Mouse (Mus musculus): ENCODE measurements at regions not wholly inside any gene's neighbourhood (a gene's known extent, or its start where the extent isn't known, plus 50 kb on each side); places are given as distances from the start of the nearest gene placed in this dataset.

DNA sequence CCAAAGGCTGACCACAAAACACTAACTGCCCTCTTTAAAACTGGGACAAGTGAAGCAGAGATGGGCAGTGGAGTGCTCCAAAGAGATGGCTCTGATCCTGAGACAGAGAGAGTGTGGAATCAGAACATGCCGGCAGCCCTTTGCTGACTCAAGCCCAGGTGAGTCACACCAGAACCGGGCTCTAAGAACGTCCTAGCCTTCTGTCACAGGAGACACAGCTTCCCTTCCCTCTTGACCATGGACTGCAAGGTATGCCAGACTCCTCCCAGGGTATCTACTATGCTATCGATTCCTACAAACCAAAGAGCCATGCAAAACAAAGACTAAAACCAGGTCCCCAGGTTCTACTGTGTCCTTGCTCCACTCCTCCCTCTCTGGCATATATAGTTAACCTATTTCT lies 98.0 kb downstream of the Dhx15 start:
- H3K9me3 ChIP-seq (replicated peaks), result no peaks in the 10 kb centered on the region
- H3K9ac ChIP-seq, result no peak overlapping the region
- H3K36me3 ChIP-seq, result no peaks in the 10 kb centered on the region
- no peak overlapping the region for H3K4me2 ChIP-seq
- H3K4me1 ChIP-seq, result no peaks in the 10 kb centered on the region
- no peaks in the 10 kb centered on the region for H3K27me3 ChIP-seq (replicated peaks)
- no peak overlapping the region for H3K4me3 ChIP-seq
- 67% methylated on average over 4 of the region's 4 CpGs for WGBS (ENCODE audit: insufficient replicate concordance)
- H3K27ac ChIP-seq, result no peak overlapping the region
- ATAC-seq, result no peak

DNA sequence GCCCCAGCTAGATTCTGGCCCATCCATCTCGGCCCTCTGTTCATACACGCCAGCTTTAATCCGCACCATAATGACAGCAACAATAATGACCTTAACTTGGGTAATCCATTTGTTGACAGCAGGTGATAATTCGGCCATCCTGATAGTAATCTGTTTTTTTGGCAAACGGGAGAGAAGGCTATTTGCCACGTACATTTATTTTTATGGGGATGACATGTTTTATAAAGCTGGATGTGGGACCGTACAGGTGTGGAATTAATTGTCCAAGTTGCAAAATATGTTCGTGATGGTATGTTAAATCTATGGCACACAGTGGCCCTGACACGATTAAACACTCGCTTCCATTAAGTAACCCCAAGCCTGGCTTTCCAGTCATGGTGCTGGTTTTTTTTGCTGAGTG lies 102.2 kb downstream of the Dhx15 start:
- Histone ChIP-seq H3K27ac (no peak overlapping the region), H3K9ac (no peak overlapping the region), H3K9me3 (replicated peaks) (no peaks in the 10 kb centered on the region), H3K4me2 (no peak overlapping the region), H3K36me3 (no peaks in the 10 kb centered on the region), H3K4me3 (no peak overlapping the region), H3K27me3 (replicated peaks) (no peaks in the 10 kb centered on the region), H3K4me1 (peaks cover 5% of the 10 kb centered on the region; the same call in 1 of the 2 replicates)
- 70% methylated on average over 10 of the region's 10 CpGs for WGBS (ENCODE audit: insufficient replicate concordance)
- ATAC-seq, result no peak

- Histone ChIP-seq H3K27ac (no peak overlapping the region), H3K4me2 (no peak overlapping the region), H3K36me3 (no peaks in the 10 kb centered on the region), H3K27me3 (replicated peaks) (no peaks in the 10 kb centered on the region), H3K4me1 (peaks cover 5% of the 10 kb centered on the region; the same call in 1 of the 2 replicates), H3K9me3 (replicated peaks) (no peaks in the 10 kb centered on the region), H3K9ac (no peak overlapping the region), H3K4me3 (no peak overlapping the region)
- 28% methylated on average over 7 of the region's 7 CpGs for WGBS (ENCODE audit: insufficient replicate concordance)
- no peak for ATAC-seq
Observed at GRCm38 (mm10) chr5:52086766-52087429, 103.4 kb downstream of the Dhx15 start.

- Histone ChIP-seq H3K36me3 (no peaks in the 10 kb centered on the region), H3K4me3 (no peak overlapping the region), H3K4me2 (no peak overlapping the region), H3K9ac (no peak overlapping the region), H3K27me3 (replicated peaks) (no peaks in the 10 kb centered on the region; the same call in 1 of the 2 replicates), H3K9me3 (replicated peaks) (no peaks in the 10 kb centered on the region), H3K4me1 (no peaks in the 10 kb centered on the region), H3K27ac (no peak overlapping the region)
- WGBS (ENCODE audit: insufficient replicate concordance), result 48% methylated on average over 4 of the region's 4 CpGs
- ATAC-seq, result no peak
Observed at GRCm38 (mm10) chr5:52080268-52080667, 110.0 kb downstream of the Dhx15 start.

DNA sequence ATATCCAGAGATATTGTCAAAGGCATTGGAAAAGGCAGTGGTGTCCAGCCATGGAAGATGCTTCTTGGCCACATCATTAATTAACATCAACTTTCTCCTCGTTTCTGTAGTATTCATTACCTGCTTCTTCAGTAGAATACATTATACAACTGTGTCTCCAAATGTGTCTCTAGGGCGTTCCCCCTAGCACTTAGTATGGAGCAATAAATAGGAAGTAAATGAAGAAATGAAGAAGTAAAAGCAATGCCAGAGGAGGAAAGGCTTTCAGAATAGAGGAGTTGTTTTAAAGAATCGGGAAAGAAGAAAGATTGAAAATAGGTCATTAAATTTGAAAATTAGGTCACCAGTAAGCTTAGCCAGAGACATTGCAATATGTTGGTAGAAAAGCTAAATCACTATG lies 112.6 kb downstream of the Dhx15 start:
- WGBS (ENCODE audit: insufficient replicate concordance), result 69% methylated on average over 3 of the region's 3 CpGs
- Histone ChIP-seq H3K9ac (no peak overlapping the region), H3K4me2 (no peak overlapping the region), H3K27me3 (replicated peaks) (no peaks in the 10 kb centered on the region; the same call in 1 of the 2 replicates), H3K4me1 (no peaks in the 10 kb centered on the region), H3K27ac (no peak overlapping the region), H3K9me3 (replicated peaks) (no peaks in the 10 kb centered on the region), H3K36me3 (no peaks in the 10 kb centered on the region), H3K4me3 (no peak overlapping the region)
- no peak for ATAC-seq

GRCm38 (mm10) chr5:52075096-52075495 lies 115.2 kb downstream of the Dhx15 start:
- Histone ChIP-seq H3K4me3 (no peak overlapping the region), H3K27ac (no peak overlapping the region), H3K9me3 (replicated peaks) (no peaks in the 10 kb centered on the region), H3K4me2 (no peak overlapping the region), H3K9ac (no peak overlapping the region), H3K36me3 (no peaks in the 10 kb centered on the region), H3K27me3 (replicated peaks) (no peaks in the 10 kb centered on the region), H3K4me1 (no peaks in the 10 kb centered on the region)
- 55% methylated on average over 2 of the region's 2 CpGs for WGBS (ENCODE audit: insufficient replicate concordance)
- ATAC-seq, result no peak

GRCm38 (mm10) chr5:52064804-52065451 lies 125.4 kb downstream of the Dhx15 start:
- Histone ChIP-seq H3K9ac (no peak overlapping the region), H3K27me3 (replicated peaks) (no peaks in the 10 kb centered on the region), H3K36me3 (no peaks in the 10 kb centered on the region), H3K4me1 (no peaks in the 10 kb centered on the region), H3K27ac (no peak overlapping the region), H3K4me3 (no peak overlapping the region), H3K9me3 (replicated peaks) (no peaks in the 10 kb centered on the region), H3K4me2 (no peak overlapping the region)
- ATAC-seq, result 0 out of 2 replicates have a peak, but pooled peaks have one; percentile 15
- WGBS (ENCODE audit: insufficient replicate concordance), result 30% methylated on average over 16 of the region's 16 CpGs

GRCm38 (mm10) chr5:52062214-52062613 lies 128.1 kb downstream of the Dhx15 start:
- no peak overlapping the region for H3K4me2 ChIP-seq
- H3K4me1 ChIP-seq, result no peaks in the 10 kb centered on the region
- ATAC-seq, result no peak
- WGBS (ENCODE audit: insufficient replicate concordance), result 80% methylated on average over 4 of the region's 4 CpGs
- no peaks in the 10 kb centered on the region for H3K27me3 ChIP-seq (replicated peaks)
- H3K36me3 ChIP-seq, result no peaks in the 10 kb centered on the region
- no peak overlapping the region for H3K9ac ChIP-seq
- H3K9me3 ChIP-seq (replicated peaks), result no peaks in the 10 kb centered on the region
- H3K4me3 ChIP-seq, result no peak overlapping the region
- H3K27ac ChIP-seq, result no peak overlapping the region

- WGBS (ENCODE audit: insufficient replicate concordance), result 71% methylated on average over 6 of the region's 6 CpGs
- Histone ChIP-seq H3K36me3 (no peaks in the 10 kb centered on the region), H3K27me3 (replicated peaks) (no peaks in the 10 kb centered on the region), H3K4me2 (no peak overlapping the region), H3K9ac (no peak overlapping the region), H3K4me1 (no peaks in the 10 kb centered on the region), H3K27ac (no peak overlapping the region), H3K4me3 (no peak overlapping the region), H3K9me3 (replicated peaks) (no peaks in the 10 kb centered on the region)
- no peak for ATAC-seq
Observed at GRCm38 (mm10) chr5:52061226-52061625, 129.1 kb downstream of the Dhx15 start.

- H3K4me1 ChIP-seq, result no peaks in the 10 kb centered on the region
- no peaks in the 10 kb centered on the region for H3K9me3 ChIP-seq (replicated peaks)
- no peak for ATAC-seq
- H3K27ac ChIP-seq, result no peak overlapping the region
- no peak overlapping the region for H3K9ac ChIP-seq
- H3K4me3 ChIP-seq, result no peak overlapping the region
- 50% methylated on average over 1 of the region's 1 CpGs for WGBS (ENCODE audit: insufficient replicate concordance)
- no peaks in the 10 kb centered on the region for H3K27me3 ChIP-seq (replicated peaks)
- H3K36me3 ChIP-seq, result no peaks in the 10 kb centered on the region
- H3K4me2 ChIP-seq, result no peak overlapping the region
Observed at GRCm38 (mm10) chr5:52057261-52057660, 133.1 kb downstream of the Dhx15 start.

- Histone ChIP-seq H3K9ac (no peak overlapping the region), H3K36me3 (no peaks in the 10 kb centered on the region), H3K4me1 (no peaks in the 10 kb centered on the region), H3K27ac (no peak overlapping the region), H3K4me3 (no peak overlapping the region), H3K4me2 (no peak overlapping the region), H3K27me3 (replicated peaks) (no peaks in the 10 kb centered on the region), H3K9me3 (replicated peaks) (no peaks in the 10 kb centered on the region)
- 56% methylated on average over 4 of the region's 4 CpGs for WGBS (ENCODE audit: insufficient replicate concordance)
- ATAC-seq, result no peak
Observed at GRCm38 (mm10) chr5:52052072-52052465, 138.2 kb downstream of the Dhx15 start.

- Histone ChIP-seq H3K9me3 (replicated peaks) (no peaks in the 10 kb centered on the region), H3K4me1 (no peaks in the 10 kb centered on the region), H3K9ac (no peak overlapping the region), H3K27ac (no peak overlapping the region), H3K4me2 (no peak overlapping the region), H3K36me3 (no peaks in the 10 kb centered on the region), H3K4me3 (no peak overlapping the region), H3K27me3 (replicated peaks) (no peaks in the 10 kb centered on the region)
- WGBS (ENCODE audit: insufficient replicate concordance), result 55% methylated on average over 10 of the region's 10 CpGs
- ATAC-seq, result no peak
Observed at GRCm38 (mm10) chr5:52051383-52052071, 138.8 kb downstream of the Dhx15 start.
